In genomic region chr6:115464661-115465060, GRCm38 (mm10) we compare ENCODE assay signal across 20 mouse cellular contexts.
A peak's percentile ranks its signal among the peaks of the same experiment; 100 is the strongest.
DNase-seq lines count a peak whose midpoint lies in the region; ATAC-seq and TF ChIP-seq lines count a peak whose summit lies in the region.
"Had no signal": no experiment of that assay in that cellular context is flagged by ENCODE, and none has a peak within 500 bp of the region (broad histone marks: within the 10 kb centered on the region; RNA-seq: fewer than 3 reads in every experiment).

No protein-coding gene starts in this region.

- no peaks in the 10 kb centered on the region for H3K27me3 ChIP-seq in lung, embryonic 14.5 days (ENCODE audit: insufficient read depth, low read length)
- no peaks in the 10 kb centered on the region for H3K27me3 ChIP-seq in lung, embryonic 16.5 days (ENCODE audit: control insufficient read depth, insufficient read depth, low read depth, low read length)
- no peaks in the 10 kb centered on the region for H3K27me3 ChIP-seq in small intestine, adult 2 months (ENCODE audit: control insufficient read depth, insufficient read depth, low read length)
- H3K27me3 ChIP-seq: heart, embryonic 15.5 days; liver, embryonic 13.5 days; neural tube, embryonic 12.5 days had no signal

- H3K27ac ChIP-seq in lung, embryonic 14.5 days (ENCODE audit: low read depth) = no peak overlapping the region
- peak overlapping the region; percentile 44 for H3K27ac ChIP-seq in lung, embryonic 16.5 days (ENCODE audit: low read length)
- H3K27ac ChIP-seq in small intestine, adult 2 months (ENCODE audit: insufficient read depth, low read depth, low read length) = peak overlapping the region; percentile 39; the same call in 1 of the 2 replicates
- no peak overlapping the region for H3K27ac ChIP-seq in layer of hippocampus, adult 2 months
- H3K27ac ChIP-seq: heart, embryonic 15.5 days; hindbrain, embryonic 10.5 days; left cerebral cortex, adult 2 months; limb, embryonic 10.5 days; liver, embryonic 13.5 days; neural tube, embryonic 12.5 days had no signal

- H3K9ac ChIP-seq in lung, embryonic 14.5 days = no peak overlapping the region
- no peak overlapping the region for H3K9ac ChIP-seq in lung, embryonic 16.5 days (ENCODE audit: low read length)
- H3K9ac ChIP-seq: heart, embryonic 15.5 days; liver, embryonic 13.5 days; neural tube, embryonic 12.5 days had no signal

- H3K4me3 ChIP-seq in lung, embryonic 14.5 days (ENCODE audit: low read depth, low read length) = no peak overlapping the region
- H3K4me3 ChIP-seq in lung, embryonic 16.5 days (ENCODE audit: low read length) = no peak overlapping the region
- H3K4me3 ChIP-seq in small intestine, adult 2 months (ENCODE audit: low read depth, low read length) = no peak overlapping the region
- H3K4me3 ChIP-seq in layer of hippocampus, adult 2 months = no peak overlapping the region
- H3K4me3 ChIP-seq: heart, embryonic 15.5 days; hindbrain, embryonic 10.5 days; left cerebral cortex, adult 2 months; limb, embryonic 10.5 days; liver, embryonic 13.5 days; neural tube, embryonic 12.5 days had no signal

- H3K4me2 ChIP-seq in lung, embryonic 14.5 days = no peak overlapping the region
- H3K4me2 ChIP-seq in lung, embryonic 16.5 days (ENCODE audit: low read depth, low read length) = no peak overlapping the region
- H3K4me2 ChIP-seq: heart, embryonic 15.5 days; liver, embryonic 13.5 days; neural tube, embryonic 12.5 days had no signal

- peak; percentile 24 for DNase-seq in lung, embryonic 14.5 days
- DNase-seq in lung, postnatal 4 days = no peak
- peak; percentile 50 for DNase-seq in MN1 (ENCODE audit: low spot score)
- DNase-seq in frontal cortex, postnatal 10 days (ENCODE audit: low spot score in 2 of 2) = no peak
- DNase-seq in layer of hippocampus, adult 2 months (ENCODE audit: low spot score in 2 of 2) = no peak
- no peak for DNase-seq in frontal cortex, postnatal 36 days (ENCODE audit: low spot score in 2 of 2)
- DNase-seq: B cell, adult 2 months; cerebellum, adult 9-11 months; kidney, postnatal 10 days; liver, embryonic 13.5 days; right cerebral cortex, postnatal 14 days; thymus, postnatal 4 days had no signal

- no peak for TF ChIP-seq CTCF in lung, embryonic 14.5 days (IDR thresholded peaks at IDR 0.05; ENCODE audit: low read depth)
- TF ChIP-seq CTCF in small intestine, adult 2 months (IDR thresholded peaks at IDR 0.05; ENCODE audit: extremely low read depth, insufficient read length, insufficient replicate concordance, low read depth, low read length) = no peak
- no peak for TF ChIP-seq CTCF in layer of hippocampus, adult 2 months (conservative IDR thresholded peaks at IDR 0.05)

- no peaks in the 10 kb centered on the region for H3K36me3 ChIP-seq in lung, embryonic 14.5 days (ENCODE audit: insufficient read depth)
- no peaks in the 10 kb centered on the region for H3K36me3 ChIP-seq in lung, embryonic 16.5 days (ENCODE audit: control insufficient read depth, insufficient read depth, low read length)
- H3K36me3 ChIP-seq in small intestine, adult 2 months (ENCODE audit: control insufficient read depth, insufficient read depth, low read length) = no peaks in the 10 kb centered on the region
- H3K36me3 ChIP-seq: heart, embryonic 15.5 days; hindbrain, embryonic 10.5 days; limb, embryonic 10.5 days; liver, embryonic 13.5 days; neural tube, embryonic 12.5 days had no signal

- WGBS in lung, embryonic 14.5 days = 44% methylated on average over 3 of the region's 3 CpGs
- WGBS in lung, embryonic 16.5 days = 40% methylated on average over 3 of the region's 3 CpGs
- 29% methylated on average over 3 of the region's 3 CpGs for WGBS in small intestine, adult 2 months

- ATAC-seq in lung, embryonic 14.5 days (ENCODE audit: insufficient read depth) = peak; percentile 66; the same call in 1 of the 2 replicates
- ATAC-seq in lung, embryonic 16.5 days (ENCODE audit: low read depth) = peak; percentile 64
- ATAC-seq: forebrain, embryonic 14.5 days had no signal

- H3K4me1 ChIP-seq in lung, embryonic 14.5 days (ENCODE audit: insufficient read depth) = no peaks in the 10 kb centered on the region
- H3K4me1 ChIP-seq in lung, embryonic 16.5 days (replicated peaks; ENCODE audit: control insufficient read depth, insufficient read depth, low read length) = peaks cover 23% of the 10 kb centered on the region
- peaks cover 22% of the 10 kb centered on the region; the same call in 1 of the 2 replicates for H3K4me1 ChIP-seq in small intestine, adult 2 months (ENCODE audit: control insufficient read depth, insufficient read depth, insufficient read length, low read length)
- H3K4me1 ChIP-seq: heart, embryonic 15.5 days; hindbrain, embryonic 10.5 days; limb, embryonic 10.5 days; neural tube, embryonic 12.5 days had no signal

- H3K9me3 ChIP-seq in lung, embryonic 14.5 days (ENCODE audit: low read depth, low read length) = no peaks in the 10 kb centered on the region
- H3K9me3 ChIP-seq in lung, embryonic 16.5 days (ENCODE audit: control insufficient read depth, low read length) = no peaks in the 10 kb centered on the region
- H3K9me3 ChIP-seq: heart, embryonic 15.5 days; hindbrain, embryonic 10.5 days; limb, embryonic 10.5 days; liver, embryonic 13.5 days; neural tube, embryonic 12.5 days had no signal

- TF ChIP-seq POLR2A in small intestine, adult 2 months (IDR thresholded peaks at IDR 0.05; ENCODE audit: low read depth, low read length) = no peak

Comparison
In these comparisons a context has a peak if more than half of its experiments do, and no peak if none do; other contexts are left out.
1. DNase-seq: peak in lung, embryonic 14.5 days (single experiment) and MN1 (single experiment); none in lung, postnatal 4 days (0 of 2), frontal cortex, postnatal 10 days (0 of 2), layer of hippocampus, adult 2 months (0 of 2) and frontal cortex, postnatal 36 days (0 of 2).
2. H3K27ac ChIP-seq: peak in lung, embryonic 16.5 days (single experiment) and small intestine, adult 2 months (single experiment); none in lung, embryonic 14.5 days (single experiment) and layer of hippocampus, adult 2 months (single experiment).